Mouse (Mus musculus) monocyte, adult 5-6 weeks (primary cell): ENCODE measurements around the gene Ncam1. TPM values are rescaled to one million over a fixed set of nuclear protein-coding genes. Genes with fewer than 3 reads are reported as not detected.

Source experiments
- ATAC-seq: fragments of 153-309, 156-312 bp; replicated peaks from 2 replicates; pipeline ENCODE4 v1.8.0; 2017; ENCODE audit warnings: mild to moderate bottlenecking; ENCODE audit not compliant: low TSS enrichment, insufficient number of reproducible peaks, severe bottlenecking, poor library complexity, low FRiP score
- total RNA-seq: library from RNA; stranded (forward); fragments of 200-1000, 200-491, 200-594 nt; gene quantifications from 3 replicates; pipeline ENCODE4 v1.2.3, GENCODE M21; 2017

The Ncam1 gene
- total RNA-seq, 1 experiment from 2014 or later: not detected

DNA sequence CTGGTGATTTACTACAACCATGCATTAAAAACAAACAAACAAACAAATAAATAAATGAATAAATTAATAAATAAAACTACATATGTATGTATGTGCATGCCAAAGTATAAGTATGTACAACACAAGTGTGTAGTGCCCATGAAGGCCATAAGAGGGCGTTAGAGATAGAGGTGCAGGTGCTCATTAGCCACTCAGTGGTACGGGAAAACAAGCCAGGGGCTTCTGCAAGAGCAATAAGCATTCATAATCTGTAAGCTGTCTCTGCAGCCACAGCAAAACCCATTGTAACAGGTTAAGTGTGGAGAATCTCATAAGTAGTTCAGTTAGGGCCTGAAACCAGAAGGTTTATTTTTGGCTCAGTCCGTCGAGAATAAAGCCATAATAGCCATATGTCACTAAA, 41.1 kb downstream of the Ncam1 start:
- ATAC-seq: no peak

DNA sequence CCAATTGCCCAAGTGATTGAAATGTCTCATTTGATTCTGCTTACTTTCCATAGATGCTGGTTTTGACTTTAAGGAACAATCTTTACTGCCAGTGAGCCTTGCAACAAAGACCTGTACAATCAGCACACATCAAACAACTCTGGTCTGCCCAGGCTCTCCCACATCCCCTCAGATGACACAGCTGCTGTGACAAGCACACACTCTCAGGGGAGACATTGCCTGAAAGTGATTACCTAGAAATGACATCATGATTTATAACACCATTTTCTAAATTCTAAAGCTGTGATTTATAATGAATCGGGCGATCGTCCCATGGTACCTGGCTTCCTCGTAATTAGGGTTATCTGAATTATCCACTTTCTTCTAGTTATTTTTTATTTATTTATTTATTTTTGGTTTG, 42.0 kb downstream of the Ncam1 start:
- ATAC-seq: no peak

DNA sequence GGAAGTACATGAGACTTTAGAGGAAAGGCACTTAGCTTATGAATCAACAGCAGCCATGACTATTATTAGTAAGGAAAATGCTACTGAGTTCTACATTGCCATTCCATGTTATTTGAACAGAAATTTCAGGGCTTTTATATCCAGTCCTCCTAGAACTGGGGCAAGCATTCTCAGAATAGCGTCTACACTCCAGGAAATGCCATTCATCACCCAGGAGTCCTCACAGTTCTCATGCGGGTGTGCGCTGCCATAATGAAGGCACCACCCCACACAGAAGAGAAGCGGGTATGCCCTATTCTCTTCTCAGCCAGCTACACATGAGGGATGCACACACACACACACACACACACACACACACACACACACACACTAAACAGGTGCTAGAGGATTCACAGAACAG, 43.5 kb downstream of the Ncam1 start:
- no peak for ATAC-seq

GRCm38 (mm10) chr9:49751466-49751865, 47.3 kb downstream of the Ncam1 start:
- ATAC-seq: no peak

DNA sequence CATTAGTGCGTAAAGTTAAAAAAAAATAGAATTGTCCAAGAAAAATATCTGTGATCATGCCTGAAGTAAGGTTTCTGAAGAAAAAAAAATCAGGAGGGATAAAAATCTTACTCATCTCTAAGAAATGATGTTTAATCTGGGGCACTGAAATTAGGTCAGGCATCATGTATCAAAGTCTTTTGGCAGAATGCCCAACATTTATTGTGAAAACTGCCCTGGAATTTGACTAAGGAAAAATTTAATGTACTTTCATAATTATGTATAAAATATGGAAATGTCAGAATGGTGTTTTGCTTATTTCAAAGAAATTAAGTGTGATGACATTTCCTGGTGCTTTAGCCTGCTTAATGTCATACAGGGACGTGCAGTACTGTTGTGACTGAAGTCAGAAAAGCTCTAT, 52.5 kb downstream of the Ncam1 start:
- ATAC-seq: no peak

GRCm38 (mm10) chr9:49745696-49746095, 53.0 kb downstream of the Ncam1 start:
- ATAC-seq: no peak

- no peak for ATAC-seq
These were observed 54.4 kb downstream of the Ncam1 start for GRCm38 (mm10) chr9:49744286-49744685.

DNA sequence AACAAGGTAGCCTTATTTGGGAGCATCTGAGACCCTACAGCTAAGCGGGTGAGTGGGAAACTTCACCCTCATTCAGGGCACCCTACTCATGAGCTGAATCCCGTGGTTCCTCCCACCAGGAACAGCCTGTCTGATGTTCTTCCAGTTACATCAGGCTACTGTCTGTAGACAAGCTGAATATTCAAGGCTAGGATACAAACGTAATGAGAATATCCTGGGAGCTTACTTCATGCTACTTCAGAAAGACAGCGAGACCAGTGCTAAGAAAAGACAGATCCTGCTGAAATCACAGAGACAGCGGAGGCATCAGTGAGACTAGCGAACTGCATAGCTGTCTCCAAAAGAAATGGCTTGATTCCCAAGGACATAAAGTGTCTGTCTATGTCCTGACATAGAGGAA, 58.8 kb downstream of the Ncam1 start:
- no peak for ATAC-seq

DNA sequence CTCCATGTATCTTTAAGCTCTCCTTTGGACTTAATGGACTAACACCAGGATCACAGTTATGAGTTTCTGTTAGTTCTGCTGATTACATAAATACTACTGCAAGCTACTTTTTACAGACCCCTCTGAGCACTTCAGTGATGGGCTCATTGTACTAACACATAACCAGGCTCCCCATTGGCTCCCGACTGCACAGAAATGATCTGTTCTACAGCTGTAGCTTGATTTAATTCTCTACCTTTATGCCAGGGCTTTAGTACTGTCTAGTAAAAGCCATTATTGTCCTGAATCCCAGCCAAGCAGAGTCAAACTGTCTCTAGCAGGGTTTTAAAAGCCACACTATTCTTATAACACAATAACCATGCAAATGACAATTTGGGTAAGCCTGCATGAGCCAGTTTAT, 60.2 kb downstream of the Ncam1 start:
- no peak for ATAC-seq

DNA sequence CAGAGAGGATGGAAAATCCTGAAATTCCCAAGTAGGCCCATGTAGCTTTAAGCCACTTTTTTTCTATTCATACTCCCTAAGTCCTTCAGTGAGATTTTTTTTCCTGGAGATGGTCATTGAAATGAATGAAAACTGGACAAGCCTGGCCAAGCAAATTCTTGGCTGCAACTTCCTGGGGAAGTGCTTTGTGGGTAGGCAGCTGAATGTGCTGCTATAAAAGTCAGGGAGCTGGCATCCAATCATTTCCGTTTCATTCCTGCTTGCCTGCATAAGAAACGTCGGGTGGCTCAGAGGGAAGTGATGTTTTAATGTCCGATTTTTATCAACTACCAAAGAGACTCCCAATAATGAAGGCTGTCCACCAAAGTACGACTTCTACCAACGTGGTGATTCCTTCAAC, 61.6 kb downstream of the Ncam1 start:
- ATAC-seq: no peak

GRCm38 (mm10) chr9:49734348-49735007, 64.2 kb downstream of the Ncam1 start:
- ATAC-seq: no peak

DNA sequence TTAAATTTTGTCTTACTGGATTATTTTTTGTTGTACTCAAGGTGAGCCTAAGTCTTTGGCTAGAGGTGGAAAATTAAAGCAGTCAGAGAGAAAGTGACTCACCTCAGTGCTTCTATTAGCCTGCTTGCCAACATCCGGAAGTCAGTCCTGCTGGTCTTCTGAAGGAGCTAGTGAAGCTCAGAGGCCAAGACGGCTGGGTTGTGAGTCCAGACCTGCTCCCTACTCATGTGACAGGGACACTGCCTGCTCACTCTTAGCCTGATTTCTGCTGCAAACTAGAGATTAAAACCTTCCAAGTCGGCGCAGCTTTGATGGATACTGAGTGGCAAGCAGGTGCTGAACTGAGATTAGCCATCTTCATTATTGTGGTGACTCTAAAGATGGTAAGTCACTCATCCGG, 65.0 kb downstream of the Ncam1 start:
- no peak for ATAC-seq

DNA sequence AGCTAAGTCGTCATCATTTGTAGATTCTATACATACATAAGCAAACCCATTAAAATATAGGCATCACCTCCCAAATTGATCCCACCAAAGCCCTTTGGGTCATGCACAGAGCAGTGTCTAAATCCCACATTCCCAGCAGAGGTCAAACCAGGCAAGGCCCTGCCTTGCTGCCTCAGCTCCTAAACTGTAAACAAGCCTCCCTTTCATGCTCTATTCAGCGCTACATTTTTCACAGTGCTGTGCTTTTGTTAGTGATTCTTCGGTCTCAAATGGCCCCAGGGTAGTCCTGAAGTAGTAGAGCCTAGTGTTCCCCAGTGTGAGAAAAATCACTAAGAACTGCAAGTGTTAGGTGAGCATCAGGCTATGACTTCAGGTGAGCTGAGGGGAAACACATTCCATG, 69.2 kb downstream of the Ncam1 start:
- ATAC-seq: no peak

DNA sequence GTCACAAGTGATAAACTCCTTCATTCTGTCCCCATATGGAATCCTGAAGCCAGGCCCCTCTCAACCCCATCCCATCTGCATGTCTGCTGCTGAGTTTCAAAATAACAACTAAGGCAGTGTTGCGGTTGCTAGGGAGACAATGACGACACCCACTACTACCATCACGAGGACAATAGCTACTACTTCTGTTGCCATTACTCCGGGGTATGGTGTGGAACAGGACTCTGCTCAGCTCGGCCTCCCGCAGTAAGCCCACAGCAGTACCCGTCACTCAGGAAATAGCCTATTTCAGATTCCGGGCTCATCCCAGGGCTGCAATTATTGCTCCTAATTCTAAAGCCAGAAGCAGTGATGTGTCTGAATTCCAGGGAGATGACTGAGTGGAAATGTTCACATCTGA, 70.5 kb downstream of the Ncam1 start:
- ATAC-seq: no peak

GRCm38 (mm10) chr9:49722765-49723164, 76.0 kb downstream of the Ncam1 start:
- ATAC-seq: no peak

DNA sequence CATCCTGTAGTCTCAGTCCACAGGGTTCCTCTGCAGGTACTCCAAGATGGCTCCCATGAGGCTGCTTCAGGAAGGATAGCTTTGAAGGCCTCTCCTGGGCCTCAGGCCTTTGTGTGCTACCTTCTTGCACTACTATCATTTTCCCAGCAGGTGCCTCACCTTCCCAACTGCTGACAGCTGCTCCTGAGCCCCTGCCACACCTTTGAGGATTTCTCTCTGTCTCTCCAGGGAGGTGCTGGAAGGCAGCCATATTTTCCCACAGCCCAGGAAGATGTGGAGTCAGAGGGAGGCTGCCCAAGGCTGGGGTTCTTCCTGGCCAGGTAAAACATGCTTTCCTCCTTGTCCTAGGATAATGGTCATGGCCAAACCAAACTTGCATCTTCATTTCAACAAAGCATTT, 83.6 kb downstream of the Ncam1 start:
- no peak for ATAC-seq

DNA sequence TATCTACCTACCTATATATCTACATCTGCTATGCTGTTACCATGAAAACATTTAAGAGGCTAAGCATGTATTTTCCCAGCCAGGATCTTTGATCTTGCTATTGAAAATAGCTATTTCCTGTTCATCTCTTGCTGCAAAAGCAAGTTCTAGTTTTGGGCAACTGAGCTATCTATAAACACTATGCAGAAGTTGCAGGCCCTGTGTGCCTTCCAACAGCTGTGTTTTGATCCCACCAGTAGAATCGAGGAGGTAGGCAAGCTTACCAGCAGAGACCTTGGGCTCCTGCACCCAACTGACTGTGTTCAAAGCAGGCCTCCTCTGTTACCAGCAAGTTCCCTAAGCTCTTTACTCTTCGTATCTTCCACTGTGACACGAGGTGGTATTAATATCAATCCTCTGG, 84.6 kb downstream of the Ncam1 start:
- ATAC-seq: no peak

DNA sequence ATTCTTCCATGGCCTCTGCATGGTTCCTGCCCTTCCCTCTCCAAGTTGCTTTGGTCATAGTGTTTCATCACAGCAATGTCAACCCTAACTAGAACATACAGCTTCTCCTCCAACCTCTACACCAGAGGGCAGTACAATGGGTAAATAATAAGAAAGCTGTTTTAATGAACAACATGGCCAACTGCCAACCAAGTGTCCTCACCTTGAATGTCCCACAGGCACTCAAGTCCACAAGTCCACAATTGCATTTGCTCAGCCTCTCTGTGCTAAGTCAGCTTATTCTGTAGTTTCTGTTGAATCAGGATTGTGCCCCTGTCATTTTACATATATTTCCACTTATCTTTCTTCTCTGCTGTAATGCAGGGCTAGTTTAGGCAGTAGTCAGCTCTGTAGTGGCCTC, 91.1 kb downstream of the Ncam1 start:
- no peak for ATAC-seq

DNA sequence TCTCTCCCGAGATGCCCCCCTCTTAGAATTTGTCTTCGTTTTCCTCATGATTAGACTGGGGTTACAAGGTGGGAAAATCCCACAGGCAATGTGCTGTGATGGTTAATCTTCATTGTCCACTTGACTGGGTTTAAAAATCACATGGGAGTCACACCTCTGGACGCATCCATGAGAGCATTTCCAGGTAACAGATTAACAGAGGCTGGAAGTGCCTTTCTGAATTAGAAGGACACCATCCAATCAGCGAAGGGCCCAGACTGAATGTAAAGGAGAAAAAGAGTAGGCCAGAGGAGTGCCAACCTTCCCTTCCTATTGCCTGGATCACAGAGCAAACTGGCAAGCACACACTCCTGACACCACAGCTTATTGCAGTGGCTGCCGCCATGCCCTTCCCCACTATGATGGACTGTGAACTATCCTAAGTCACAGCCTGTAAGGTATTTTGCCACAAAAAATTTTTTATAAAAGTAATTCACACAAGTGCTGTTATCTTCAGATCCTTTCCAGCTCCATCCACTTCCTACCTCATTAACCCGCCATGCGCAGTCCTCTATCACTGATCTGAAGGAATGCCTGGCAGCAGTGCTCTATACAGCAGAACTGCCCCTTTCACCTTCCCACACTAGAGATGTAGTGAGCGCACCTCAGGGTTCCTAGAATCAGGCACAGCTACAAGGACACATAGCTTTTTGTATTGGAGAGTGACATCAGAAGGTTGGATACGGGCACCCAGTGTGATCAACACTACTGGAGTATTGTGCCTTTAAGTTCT, 94.3 kb downstream of the Ncam1 start:
- ATAC-seq: no peak

GRCm38 (mm10) chr9:49695371-49695770, 103.4 kb downstream of the Ncam1 start:
- no peak for ATAC-seq
